Mouse (Mus musculus) heart, postnatal 36 days (tissue): ENCODE measurements at regions not wholly inside any gene's neighbourhood (a gene's known extent, or its start where the extent isn't known, plus 50 kb on each side); places are given as distances from the start of the nearest gene placed in this dataset.
"Not testable (repeated sequence)": the region's sequence is repeated elsewhere in the genome, so short reads cannot be mapped to it uniquely, and the experiment has no call there.

Source experiments
- DNase-seq, 2 experiments: peaks; one replicate each; pipeline ENCODE4 v3.0.0; 2021 to 2022
- intact Hi-C: fragments of 180-260 bp; cut with DNase I; formaldehyde crosslinking; loops from one replicate; pipeline ENCODE4 v1.15.1; 2025

- peak in 1 of 2 experiments; percentile 1 for DNase-seq
- intact Hi-C loops, result not testable (repeated sequence)
Measured at GRCm38 (mm10) chrX:5203101-5203500, 251.2 kb downstream of the Btbd35f27 start.
